Mouse (Mus musculus) right cerebral cortex, adult 18-20 months (tissue): ENCODE measurements at regions not wholly inside any gene's neighbourhood (a gene's known extent, or its start where the extent isn't known, plus 50 kb on each side); places are given as distances from the start of the nearest gene placed in this dataset.

Source experiments
- DNase-seq: peaks from one replicate; pipeline ENCODE4 v3.0.0; 2022; ENCODE audit warnings: mixed read lengths

DNA sequence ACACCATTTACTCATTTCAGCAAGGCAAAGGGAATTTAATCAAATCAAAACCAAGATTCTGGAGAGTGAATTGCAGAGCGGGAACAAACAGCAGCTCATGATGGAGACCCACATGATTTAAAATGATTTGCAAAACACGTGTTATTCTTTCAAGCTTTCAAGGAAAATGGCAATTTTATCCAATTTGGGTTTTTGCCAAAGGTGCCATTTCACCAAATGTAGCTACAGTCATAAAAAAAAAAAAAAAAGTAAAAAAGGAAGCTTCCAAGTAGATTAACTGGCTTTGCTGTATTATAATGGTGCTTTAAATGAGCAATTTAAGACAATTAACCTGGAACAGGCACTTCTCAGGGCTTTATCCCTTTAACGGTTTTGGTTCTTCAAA, 1052.7 kb downstream of the 5730522E02Rik start:
- DNase-seq, result no peak

DNA sequence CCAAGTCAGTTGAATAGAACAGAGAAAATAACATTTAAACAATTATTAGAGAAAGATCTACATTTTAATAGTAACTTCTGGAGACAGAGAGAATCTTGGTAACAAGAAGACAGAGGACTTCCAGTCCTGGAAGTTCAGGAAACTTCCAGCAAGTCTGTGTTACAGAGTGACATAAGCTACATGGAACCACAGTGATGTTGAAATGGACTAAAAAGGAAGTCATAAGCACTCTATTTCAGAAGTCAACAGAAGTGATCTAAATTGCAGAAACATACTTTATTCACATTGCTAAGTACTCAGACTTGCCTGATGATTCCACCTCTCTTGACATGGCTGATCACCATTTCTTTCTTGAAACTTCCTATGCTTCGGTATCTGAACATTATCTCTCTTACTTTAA, 1051.7 kb downstream of the 5730522E02Rik start:
- no peak for DNase-seq

DNA sequence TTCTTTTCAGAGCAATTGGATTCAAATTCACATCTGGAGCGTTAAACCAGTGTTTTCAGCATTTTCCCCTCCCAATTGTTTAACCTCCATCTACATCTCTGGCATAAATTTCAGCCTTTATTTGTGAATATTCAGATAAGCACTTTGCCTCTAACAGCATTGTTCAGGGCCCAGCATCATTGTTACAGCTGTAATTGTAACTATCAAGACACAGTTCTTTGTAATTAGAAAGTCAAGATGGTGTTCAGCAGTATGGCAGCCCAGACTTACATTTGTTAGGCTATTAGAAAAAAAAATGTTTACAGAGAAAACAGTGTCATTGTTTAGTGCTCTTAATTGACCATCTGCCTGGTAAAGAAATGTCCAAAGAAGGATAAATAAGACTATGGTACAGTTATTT, 1042.6 kb downstream of the 5730522E02Rik start:
- DNase-seq, result no peak

DNA sequence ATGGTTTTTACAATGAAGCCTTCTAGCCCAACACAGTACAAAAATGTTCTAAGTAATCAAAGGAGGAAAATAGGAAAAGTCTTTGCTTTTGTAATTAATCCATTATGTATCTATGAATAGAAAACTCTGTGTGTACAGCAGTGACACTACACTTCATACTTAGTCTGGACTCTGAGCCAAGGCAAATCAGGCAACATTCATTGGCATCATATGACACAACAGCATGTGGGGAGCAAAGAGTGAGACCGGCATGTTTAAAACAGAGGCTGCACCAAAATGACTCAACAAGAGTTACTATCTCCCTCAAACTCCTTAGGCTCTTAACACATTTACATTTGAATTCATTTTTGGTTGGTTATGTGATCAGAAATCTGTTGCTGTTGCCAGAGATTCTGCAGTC, 1039.5 kb downstream of the 5730522E02Rik start:
- DNase-seq, result no peak
